Mouse (Mus musculus): ENCODE measurements at regions not wholly inside any gene's neighbourhood (a gene's known extent, or its start where the extent isn't known, plus 50 kb on each side); places are given as distances from the start of the nearest gene placed in this dataset.

- TF ChIP-seq POLR2A (IDR thresholded peaks at IDR 0.05; ENCODE audit: low read depth, low read length) = no peak
- no peak for TF ChIP-seq CTCF (IDR thresholded peaks at IDR 0.05; ENCODE audit: extremely low read depth, insufficient read depth, insufficient read length, insufficient replicate concordance)
These were observed 186.0 kb upstream of the Klf7 start for GRCm38 (mm10) chr1:64308088-64308487.

All from spleen, adult 2 months (tissue).